Comparison of ENCODE assay signal across 14 mouse cellular contexts in genomic region chr5:132391831-132392763, GRCm38 (mm10).
DNase-seq lines count a peak whose midpoint lies in the region; ATAC-seq and TF ChIP-seq lines count a peak whose summit lies in the region.
"Had no signal": no experiment of that assay in that cellular context is flagged by ENCODE, and none has a peak within 500 bp of the region (broad histone marks: within the 10 kb centered on the region; RNA-seq: fewer than 3 reads in every experiment).

No protein-coding gene starts in this region.

- H3K36me3 ChIP-seq in lung, embryonic 14.5 days (ENCODE audit: insufficient read depth), result no peaks in the 10 kb centered on the region
- no peaks in the 10 kb centered on the region for H3K36me3 ChIP-seq in hindbrain, embryonic 15.5 days

- 58% methylated on average over 14 of the region's 14 CpGs for WGBS in lung, embryonic 14.5 days
- 31% methylated on average over 14 of the region's 14 CpGs for WGBS in hindbrain, embryonic 15.5 days

- peak; percentile 6 to 17 for DNase-seq in adrenal gland, postnatal 36 days
- no peak for DNase-seq in adrenal gland, adult 8-10 months
- DNase-seq in lung, embryonic 14.5 days, result peak; percentile 46
- no peak for DNase-seq in lung, adult 18-20 months
- DNase-seq in lung, postnatal 14 days, result peak; percentile 9
- no peak for DNase-seq in urinary bladder, adult 2 months (ENCODE audit: low spot score)
- DNase-seq in right cerebral cortex, postnatal 25 days, result no peak
- DNase-seq: heart, adult 2 months; heart, postnatal 36 days; liver; right cerebral cortex, postnatal 14 days had no signal

- no peaks in the 10 kb centered on the region for H3K9me3 ChIP-seq in lung, embryonic 14.5 days (ENCODE audit: low read depth, low read length)
- H3K9me3 ChIP-seq in hindbrain, embryonic 15.5 days, result no peaks in the 10 kb centered on the region
- H3K9me3 ChIP-seq: megakaryocyte, embryonic 14.5 days had no signal

- no peaks in the 10 kb centered on the region for H3K27me3 ChIP-seq in lung, embryonic 14.5 days (ENCODE audit: insufficient read depth, low read length)
- no peaks in the 10 kb centered on the region for H3K27me3 ChIP-seq in hindbrain, embryonic 15.5 days
- H3K27me3 ChIP-seq: megakaryocyte, embryonic 14.5 days had no signal

- no peak overlapping the region for H3K27ac ChIP-seq in lung, embryonic 14.5 days (ENCODE audit: low read depth)
- H3K27ac ChIP-seq in hindbrain, embryonic 15.5 days (replicated peaks), result no peak overlapping the region
- H3K27ac ChIP-seq: heart, adult 2 months had no signal

- H3K4me1 ChIP-seq in lung, embryonic 14.5 days (ENCODE audit: insufficient read depth), result peaks cover 8% of the 10 kb centered on the region; the same call in 1 of the 2 replicates
- peaks cover 28% of the 10 kb centered on the region for H3K4me1 ChIP-seq in hindbrain, embryonic 15.5 days (replicated peaks)

- H3K9ac ChIP-seq in lung, embryonic 14.5 days, result no peak overlapping the region
- no peak overlapping the region for H3K9ac ChIP-seq in hindbrain, embryonic 15.5 days

- no peak overlapping the region for H3K4me3 ChIP-seq in lung, embryonic 14.5 days (ENCODE audit: low read depth, low read length)
- no peak overlapping the region for H3K4me3 ChIP-seq in hindbrain, embryonic 15.5 days
- H3K4me3 ChIP-seq: heart, adult 2 months; megakaryocyte, embryonic 14.5 days had no signal

- no peak for TF ChIP-seq CTCF in lung, embryonic 14.5 days (IDR thresholded peaks at IDR 0.05; ENCODE audit: low read depth)

- ATAC-seq in lung, embryonic 14.5 days (ENCODE audit: insufficient read depth), result no peak
- no peak for ATAC-seq in hindbrain, embryonic 15.5 days (ENCODE audit: low FRiP score, low read depth)
- ATAC-seq: activated CD4-positive, CD25-positive, alpha-beta regulatory T cell, adult 4 months had no signal

- H3K4me2 ChIP-seq in lung, embryonic 14.5 days, result no peak overlapping the region
- peak overlapping the region; percentile 20 for H3K4me2 ChIP-seq in hindbrain, embryonic 15.5 days

Comparison
In these comparisons a context has a peak if more than half of its experiments do, and no peak if none do; other contexts are left out.
1. DNase-seq: peak in adrenal gland, postnatal 36 days (2 of 2), lung, embryonic 14.5 days (single experiment) and lung, postnatal 14 days (single experiment); none in adrenal gland, adult 8-10 months (single experiment), lung, adult 18-20 months (0 of 2), urinary bladder, adult 2 months (single experiment) and right cerebral cortex, postnatal 25 days (single experiment).